In the genomic region with DNA sequence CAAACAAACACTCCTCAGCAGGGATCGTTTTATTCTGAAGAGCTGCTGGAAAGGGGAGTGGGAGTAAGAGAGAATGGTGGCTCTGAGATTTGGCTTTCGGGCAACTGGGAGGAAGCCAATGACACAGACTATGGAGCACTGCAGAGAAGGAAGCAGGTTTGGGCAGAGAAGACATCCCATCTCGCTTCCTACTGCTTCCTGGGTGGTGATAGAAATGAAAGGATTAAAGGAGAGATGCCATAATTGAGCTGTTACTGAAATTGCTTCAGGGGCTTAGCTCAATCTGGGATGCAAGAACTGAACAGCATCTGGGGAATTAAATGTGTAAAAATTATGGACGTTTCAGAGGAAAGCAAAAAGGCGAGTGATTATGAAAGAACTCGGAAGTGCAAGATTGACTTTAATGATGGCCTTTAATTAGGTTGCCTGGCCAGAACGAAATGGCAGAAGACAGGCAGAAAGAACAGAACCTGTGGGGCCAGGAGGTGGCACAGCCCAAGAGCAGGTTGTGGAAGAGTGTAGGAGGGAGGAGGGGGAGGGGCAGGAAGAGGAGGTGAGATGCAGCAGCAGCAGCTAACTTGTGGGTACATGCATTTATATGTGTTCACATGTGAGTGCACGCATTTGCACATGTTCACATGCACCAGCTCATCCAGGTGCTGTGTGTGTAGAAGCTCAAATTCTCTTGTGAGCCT, we compare ENCODE assay signal across 9 mouse cellular contexts.
DNase-seq lines count a peak whose midpoint lies in the region; ATAC-seq and TF ChIP-seq lines count a peak whose summit lies in the region.
"Had no signal": no experiment of that assay in that cellular context is flagged by ENCODE, and none has a peak within 500 bp of the region (broad histone marks: within the 10 kb centered on the region; RNA-seq: fewer than 3 reads in every experiment).

No protein-coding gene starts in this region.

- no peaks in the 10 kb centered on the region for H3K9me3 ChIP-seq in forebrain, postnatal 0 days (ENCODE audit: low read length)
- H3K9me3 ChIP-seq in midbrain, embryonic 15.5 days, result no peaks in the 10 kb centered on the region

- H3K27ac ChIP-seq in layer of hippocampus, adult 2 months, result peak overlapping the region; percentile 93
- peak overlapping the region; percentile 43 for H3K27ac ChIP-seq in cortical plate, adult 2 months (ENCODE audit: insufficient read depth, low read length)
- H3K27ac ChIP-seq in forebrain, postnatal 0 days (ENCODE audit: low read depth, low read length), result peak overlapping the region; percentile 58
- peak overlapping the region; percentile 64 for H3K27ac ChIP-seq in midbrain, embryonic 15.5 days
- H3K27ac ChIP-seq: heart, adult 2 months; macrophage had no signal

- no peak overlapping the region for H3K9ac ChIP-seq in forebrain, postnatal 0 days
- H3K9ac ChIP-seq in midbrain, embryonic 15.5 days, result no peak overlapping the region

- H3K4me3 ChIP-seq in layer of hippocampus, adult 2 months, result no peak overlapping the region
- no peak overlapping the region for H3K4me3 ChIP-seq in cortical plate, adult 2 months (ENCODE audit: insufficient read depth, low read length)
- no peak overlapping the region for H3K4me3 ChIP-seq in forebrain, postnatal 0 days (ENCODE audit: low read depth, low read length)
- no peak overlapping the region for H3K4me3 ChIP-seq in midbrain, embryonic 15.5 days
- H3K4me3 ChIP-seq: heart, adult 2 months had no signal

- no peak overlapping the region for H3K4me2 ChIP-seq in forebrain, postnatal 0 days (ENCODE audit: low read depth)
- no peak overlapping the region for H3K4me2 ChIP-seq in midbrain, embryonic 15.5 days

- no peak for TF ChIP-seq CTCF in layer of hippocampus, adult 2 months (conservative IDR thresholded peaks at IDR 0.05)
- TF ChIP-seq CTCF in cortical plate, adult 2 months (IDR thresholded peaks at IDR 0.05; ENCODE audit: extremely low read depth, insufficient read depth, low read length), result no peak
- no peak for TF ChIP-seq CTCF in forebrain, postnatal 0 days (IDR thresholded peaks at IDR 0.05; ENCODE audit: low read depth)

- no peak for TF ChIP-seq POLR2A in cortical plate, adult 2 months (IDR thresholded peaks at IDR 0.05; ENCODE audit: extremely low read depth, insufficient read depth, low read length)

- peaks cover 29% of the 10 kb centered on the region for H3K4me1 ChIP-seq in cortical plate, adult 2 months (ENCODE audit: control insufficient read depth, insufficient read depth, low read length)
- peaks cover 22% of the 10 kb centered on the region for H3K4me1 ChIP-seq in forebrain, postnatal 0 days (ENCODE audit: insufficient read depth)
- peaks cover 36% of the 10 kb centered on the region for H3K4me1 ChIP-seq in midbrain, embryonic 15.5 days

- peak; percentile 59 for ATAC-seq in forebrain, postnatal 0 days
- ATAC-seq in midbrain, embryonic 15.5 days (replicated peaks), result peak; percentile 55

- peaks cover 7% of the 10 kb centered on the region for H3K36me3 ChIP-seq in forebrain, postnatal 0 days (ENCODE audit: insufficient read depth)
- H3K36me3 ChIP-seq in midbrain, embryonic 15.5 days (replicated peaks), result no peaks in the 10 kb centered on the region

- whole genome bisulfite sequencing in forebrain, postnatal 0 days, result 30% methylated on average over 8 of the region's 8 CpGs
- 38% methylated on average over 8 of the region's 8 CpGs for WGBS in midbrain, embryonic 15.5 days

- DNase-seq in layer of hippocampus, adult 2 months (ENCODE audit: low spot score in 2 of 2), result no peak
- DNase-seq in layer of hippocampus, postnatal 10 days (ENCODE audit: low spot score in 2 of 2), result no peak
- DNase-seq in forebrain, postnatal 0 days, result peak; percentile 58
- DNase-seq in heart, adult 18-20 months, result no peak
- DNase-seq in heart, adult 11 months, result no peak
- DNase-seq: heart, adult 2 months had no signal

- H3K27me3 ChIP-seq in forebrain, postnatal 0 days (ENCODE audit: insufficient read depth, low read length), result no peaks in the 10 kb centered on the region
- H3K27me3 ChIP-seq in midbrain, embryonic 15.5 days (replicated peaks), result no peaks in the 10 kb centered on the region

Comparison
In these comparisons a context has a peak if more than half of its experiments do, and no peak if none do; other contexts are left out.
1. H3K27ac ChIP-seq: peak in every context shown above with its lines; median percentile 93 in layer of hippocampus, adult 2 months; 64 in midbrain, embryonic 15.5 days; 58 in forebrain, postnatal 0 days; 43 in cortical plate, adult 2 months.